Comparison of ENCODE assay signal across 8 mouse cellular contexts in the genomic region with DNA sequence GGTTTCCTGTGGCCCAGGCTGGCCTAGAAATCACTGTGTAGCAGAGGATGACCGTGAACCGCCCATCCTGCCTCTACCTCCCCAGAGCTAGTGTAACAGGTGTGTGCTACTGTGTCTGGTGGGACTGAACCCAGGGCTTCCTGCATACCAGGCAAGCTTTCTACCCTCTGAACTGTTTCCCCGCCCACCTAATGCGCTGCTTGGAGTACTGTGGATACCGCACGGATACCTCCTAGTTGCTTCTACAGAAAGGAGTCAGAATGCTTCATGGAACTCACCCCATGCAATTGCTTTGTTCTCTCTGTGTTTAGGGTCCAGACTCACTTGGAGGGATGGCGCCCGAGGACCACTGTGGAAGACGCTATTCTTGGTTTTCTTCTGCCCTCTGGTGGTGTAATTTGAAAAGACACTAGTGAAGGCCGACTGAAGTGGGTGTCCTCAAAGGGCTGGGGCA. TPM values are rescaled to one million over a fixed set of nuclear protein-coding genes. Genes with fewer than 3 reads are reported as not detected.
DNase-seq lines count a peak whose midpoint lies in the region; ATAC-seq and TF ChIP-seq lines count a peak whose summit lies in the region.

No protein-coding gene starts in this region.

- no peaks in the 10 kb centered on the region for H3K9me3 ChIP-seq in embryonic facial prominence, embryonic 15.5 days (replicated peaks)
- H3K9me3 ChIP-seq in hindbrain, embryonic 10.5 days, result no peaks in the 10 kb centered on the region

- no peak overlapping the region for H3ac ChIP-seq in C2C12 (ENCODE audit: control insufficient read depth, insufficient read length, low read depth)

- DNase-seq in Patski (ENCODE audit: low read depth, low spot score), result no peak
- peak; percentile 67 for DNase-seq in hindbrain, embryonic 10.5 days (ENCODE audit: low spot score)
- DNase-seq in layer of hippocampus, postnatal 25 days (ENCODE audit: extremely low spot score in 1 of 2, low spot score in 1 of 2), result peak; percentile 41 to 62
- DNase-seq in lung, postnatal 10 days, result peak; percentile 76
- peak; percentile 59 for DNase-seq in right cerebral cortex, postnatal 4 days
- no peak for DNase-seq in urinary bladder, postnatal 10 days (ENCODE audit: low spot score)

- 17% methylated on average over 10 of the region's 10 CpGs for WGBS in embryonic facial prominence, embryonic 15.5 days
- WGBS in hindbrain, embryonic 10.5 days, result 23% methylated on average over 10 of the region's 10 CpGs

- in situ Hi-C loops in Patski (cut with MboI; ENCODE audit: low pct_unique_long_range_greater_than_20kb), result loop anchor here (25.0 kb wide), 1 partner anchor 829 kb away; the partner anchor contains the start of gene Tmem177

- no peak overlapping the region for H3K4me3 ChIP-seq in C2C12 (ENCODE audit: insufficient read depth, poor library complexity, severe bottlenecking)
- 0 out of 2 replicates have a peak overlapping the region, but pooled peaks have one; percentile 12 for H3K4me3 ChIP-seq in embryonic facial prominence, embryonic 15.5 days (replicated peaks)
- no peak overlapping the region for H3K4me3 ChIP-seq in hindbrain, embryonic 10.5 days

- H3K9ac ChIP-seq in embryonic facial prominence, embryonic 15.5 days, result no peak overlapping the region

- POLR2A ChIA-PET in Patski (lab: Charles Lee), result interaction anchor here (0.7 to 1.0 kb wide), 2 partner anchors 309 to 380 kb away, joined by 6 read pairs; no protein-coding TSS in a partner anchor

- ATAC-seq in Patski, result no peak
- peak; percentile 50; the same call in 1 of the 2 replicates for ATAC-seq in embryonic facial prominence, embryonic 15.5 days (ENCODE audit: insufficient number of reproducible peaks, low FRiP score, low TSS enrichment, low read depth)

- peak overlapping the region; percentile 39 for H3K4me2 ChIP-seq in embryonic facial prominence, embryonic 15.5 days (replicated peaks)

- H3K79me3 ChIP-seq in C2C12 (ENCODE audit: low read depth), result no peaks in the 10 kb centered on the region

- peaks cover 23% of the 10 kb centered on the region for H3K27me3 ChIP-seq in C2C12 (ENCODE audit: control insufficient read depth, insufficient read depth, insufficient read length)
- H3K27me3 ChIP-seq in Patski, result no peaks in the 10 kb centered on the region
- H3K27me3 ChIP-seq in embryonic facial prominence, embryonic 15.5 days, result no peaks in the 10 kb centered on the region
- no peaks in the 10 kb centered on the region for H3K27me3 ChIP-seq in hindbrain, embryonic 10.5 days (ENCODE audit: insufficient read depth, poor library complexity, severe bottlenecking)

- H3K4me1 ChIP-seq in embryonic facial prominence, embryonic 15.5 days, result peaks cover 15% of the 10 kb centered on the region
- H3K4me1 ChIP-seq in hindbrain, embryonic 10.5 days (replicated peaks), result peaks cover 5% of the 10 kb centered on the region; the same call in 1 of the 2 replicates

- no peaks in the 10 kb centered on the region for H3K36me3 ChIP-seq in C2C12 (ENCODE audit: control insufficient read depth, insufficient read depth)
- no peaks in the 10 kb centered on the region for H3K36me3 ChIP-seq in embryonic facial prominence, embryonic 15.5 days
- H3K36me3 ChIP-seq in hindbrain, embryonic 10.5 days, result no peaks in the 10 kb centered on the region

- H3K27ac ChIP-seq in embryonic facial prominence, embryonic 15.5 days (replicated peaks), result no peak overlapping the region
- H3K27ac ChIP-seq in hindbrain, embryonic 10.5 days, result peak overlapping the region; percentile 73

- H3K79me2 ChIP-seq in C2C12 (ENCODE audit: control insufficient read depth, insufficient read depth), result no peaks in the 10 kb centered on the region

- TF ChIP-seq CTCF in C2C12 (IDR thresholded peaks at IDR 0.05; ENCODE audit: control insufficient read depth, insufficient read depth, insufficient read length) (peak; percentile 17), Patski (IDR thresholded peaks at IDR 0.05) (peak; percentile 73)

- CTCF ChIA-PET in Patski (lab: Charles Lee), result interaction anchor here (0.6 to 7.7 kb wide), 15 partner anchors 12 to 384 kb away, joined by 3 to 99 read pairs (median 4); no protein-coding TSS in a partner anchor

TF ChIP-seq in C2C12, 6 proteins besides CTCF, POLR2A, EP300 and RAD21:
- TF ChIP-seq USF1 (IDR thresholded peaks at IDR 0.05; ENCODE audit: low read depth) (no peak), CEBPB (IDR thresholded peaks at IDR 0.05; ENCODE audit: low read depth) (no peak), MAX (IDR thresholded peaks at IDR 0.05) (no peak)

RNA-seq across cellular contexts. Expression of gene Gli2, which starts 30.1 kb away (rescaled TPM):
- polyA plus RNA-seq in C2C12 (2012; fragmentation: generic; extraction: Trizol) (0.74 TPM), Patski (2021) (2.7 TPM)
- 18.8 and 20.7 TPM in 2 replicates for polyA plus RNA-seq in embryonic facial prominence, embryonic 15.5 days (2015; fragmentation: Nextera tagmentation; extraction: Ambion mirVana)
- polyA plus RNA-seq in hindbrain, embryonic 10.5 days (2016; fragmentation: Nextera tagmentation; extraction: Ambion mirVana), result 9.0 and 10.1 TPM in 2 replicates
- 1 to 10 TPM; 3.4 to 4.1 TPM for total RNA-seq in layer of hippocampus, postnatal 25 days (2021)

Comparison
In these comparisons a context has a peak if more than half of its experiments do, and no peak if none do; other contexts are left out.
1. DNase-seq: peak in hindbrain, embryonic 10.5 days (single experiment), layer of hippocampus, postnatal 25 days (2 of 2), lung, postnatal 10 days (single experiment) and right cerebral cortex, postnatal 4 days (single experiment); none in Patski (single experiment) and urinary bladder, postnatal 10 days (single experiment).